ENCODE assay signal across 28 mouse cellular contexts in the genomic region with DNA sequence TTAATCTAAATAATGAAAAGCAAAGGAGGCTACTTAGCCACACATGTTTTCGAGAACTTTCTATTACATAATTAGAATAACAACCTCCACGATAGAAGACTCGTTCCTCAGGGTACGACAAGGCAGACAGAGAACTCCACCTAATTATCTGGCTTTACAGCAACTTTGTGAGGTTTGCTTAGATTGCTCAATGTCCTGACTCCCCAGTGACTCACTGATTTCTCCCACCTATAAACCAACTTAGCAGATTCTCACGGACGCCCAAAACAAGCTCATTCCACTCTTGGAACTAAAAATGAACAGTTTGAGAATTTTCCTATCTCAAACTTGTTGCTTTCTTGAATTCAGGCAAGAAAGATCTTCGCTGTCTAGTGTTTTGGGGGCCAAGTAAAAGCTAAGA.
DNase-seq lines count a peak whose midpoint lies in the region; ATAC-seq lines count a peak whose summit lies in the region.
"Had no signal": no experiment of that assay in that cellular context is flagged by ENCODE, and none has a peak within 500 bp of the region (broad histone marks: within the 10 kb centered on the region; RNA-seq: fewer than 3 reads in every experiment).

No protein-coding gene starts in this region.

- WGBS in forebrain, embryonic 11.5 days, result 92% methylated on average over 7 of the region's 7 CpGs

- no peaks in the 10 kb centered on the region for H3K4me1 ChIP-seq in forebrain, embryonic 11.5 days (replicated peaks; ENCODE audit: control insufficient read depth, insufficient read depth, low read length)
- H3K4me1 ChIP-seq: embryonic facial prominence, embryonic 10.5 days; forebrain, embryonic 12.5 days; hindbrain, embryonic 10.5 days; intestine, embryonic 15.5 days; limb, embryonic 12.5 days; liver, embryonic 12.5 days; midbrain, embryonic 12.5 days had no signal

- no peaks in the 10 kb centered on the region for H3K36me3 ChIP-seq in forebrain, embryonic 11.5 days (ENCODE audit: control insufficient read depth, insufficient read depth, low read length)
- H3K36me3 ChIP-seq: embryonic facial prominence, embryonic 10.5 days; forebrain, embryonic 12.5 days; G1E; hindbrain, embryonic 10.5 days; intestine, embryonic 15.5 days; limb, embryonic 12.5 days; liver, embryonic 12.5 days; midbrain, embryonic 12.5 days had no signal

- no peak overlapping the region for H3K9ac ChIP-seq in forebrain, embryonic 11.5 days (ENCODE audit: low read length)
- H3K9ac ChIP-seq: forebrain, embryonic 12.5 days; intestine, embryonic 15.5 days; limb, embryonic 12.5 days; liver, embryonic 12.5 days; midbrain, embryonic 12.5 days had no signal

- H3K4me2 ChIP-seq in forebrain, embryonic 11.5 days (ENCODE audit: low read depth, low read length, severe bottlenecking), result no peak overlapping the region
- H3K4me2 ChIP-seq: forebrain, embryonic 12.5 days; intestine, embryonic 15.5 days; limb, embryonic 12.5 days; liver, embryonic 12.5 days; midbrain, embryonic 12.5 days had no signal

- no peak overlapping the region for H3K4me3 ChIP-seq in forebrain, embryonic 11.5 days (ENCODE audit: low read depth, low read length)
- H3K4me3 ChIP-seq: embryonic facial prominence, embryonic 10.5 days; forebrain, embryonic 12.5 days; hindbrain, embryonic 10.5 days; intestine, embryonic 15.5 days; layer of hippocampus, adult 2 months; limb, embryonic 12.5 days; liver, embryonic 12.5 days; midbrain, embryonic 12.5 days had no signal

- H3K9me3 ChIP-seq in forebrain, embryonic 11.5 days (ENCODE audit: control insufficient read depth, low read length), result no peaks in the 10 kb centered on the region
- H3K9me3 ChIP-seq: embryonic facial prominence, embryonic 10.5 days; forebrain, embryonic 12.5 days; G1E; hindbrain, embryonic 10.5 days; intestine, embryonic 15.5 days; limb, embryonic 12.5 days; liver, embryonic 12.5 days; midbrain, embryonic 12.5 days had no signal

- no peak overlapping the region for H3K27ac ChIP-seq in forebrain, embryonic 11.5 days (ENCODE audit: low read depth, low read length)
- H3K27ac ChIP-seq: embryonic facial prominence, embryonic 10.5 days; forebrain, embryonic 12.5 days; hindbrain, embryonic 10.5 days; intestine, embryonic 15.5 days; layer of hippocampus, adult 2 months; limb, embryonic 12.5 days; liver, embryonic 12.5 days; midbrain, embryonic 12.5 days had no signal

- H3K27me3 ChIP-seq in forebrain, embryonic 11.5 days (ENCODE audit: control insufficient read depth, insufficient read depth, low read length), result no peaks in the 10 kb centered on the region
- H3K27me3 ChIP-seq: CH12.LX; forebrain, embryonic 12.5 days; intestine, embryonic 15.5 days; limb, embryonic 12.5 days; liver, embryonic 12.5 days; midbrain, embryonic 12.5 days had no signal

- no peak for DNase-seq in frontal cortex, postnatal 14 days (ENCODE audit: low spot score in 2 of 2)
- DNase-seq in heart, adult 8-10 months (ENCODE audit: low spot score), result peak; percentile 33
- no peak for DNase-seq in heart, postnatal 25 days (ENCODE audit: low spot score)
- peak; percentile 25 for DNase-seq in 416B (ENCODE audit: low read depth)
- peak; percentile 89 for DNase-seq in fibroblast of lung, adult 2 months (ENCODE audit: low read depth)
- no peak for DNase-seq in forebrain, embryonic 11.5 days (ENCODE audit: low spot score)
- DNase-seq in thymus, postnatal 25 days, result no peak
- DNase-seq: adrenal gland, postnatal 10 days; cerebellum, adult 9-10 months; gastrocnemius, postnatal 14 days; kidney, adult 9 months; kidney, postnatal 14 days; lung, adult 2 months; lung, postnatal 14 days; spleen, adult 18-20 months had no signal

- peak; percentile 78 for ATAC-seq in frontal cortex, adult (ENCODE audit: low TSS enrichment)
- ATAC-seq in forebrain, embryonic 11.5 days (replicated peaks; ENCODE audit: low FRiP score), result no peak
- ATAC-seq: activated CD4-positive, CD25-positive, alpha-beta regulatory T cell, adult 4 months; hindbrain, embryonic 16.5 days; intestine, embryonic 15.5 days; liver, embryonic 12.5 days had no signal

- intact Hi-C loops in heart, postnatal 25 days (cut with DNase I), result no loop called here

Comparison
In these comparisons a context has a peak if more than half of its experiments do, and no peak if none do; other contexts are left out.
1. DNase-seq: peak in heart, adult 8-10 months (single experiment), 416B (single experiment) and fibroblast of lung, adult 2 months (single experiment); none in frontal cortex, postnatal 14 days (0 of 2), heart, postnatal 25 days (single experiment), forebrain, embryonic 11.5 days (single experiment) and thymus, postnatal 25 days (single experiment).